Mouse (Mus musculus): ENCODE data around the gene Son. TPM values are rescaled to one million over a fixed set of nuclear protein-coding genes. Genes with fewer than 3 reads are reported as not detected.

The Son gene
- polyA plus RNA-seq, 1 experiment from 2014 or later = 45.4 TPM

- H3K4me1 ChIP-seq (ENCODE audit: insufficient read depth) = 0 out of 2 replicates have a peak, but pooled peaks cover 2% of the 10 kb centered on the region
- H3K9me3 ChIP-seq (ENCODE audit: low read length) = no peaks in the 10 kb centered on the region
- no peak overlapping the region for H3K4me2 ChIP-seq (ENCODE audit: low read depth, low read length)
- DNase-seq = peak; percentile 34
- TF ChIP-seq CTCF (IDR thresholded peaks at IDR 0.05; ENCODE audit: low read depth) (no peak), EP300 (IDR thresholded peaks at IDR 0.05; ENCODE audit: low read depth) (no peak)
- H3K9ac ChIP-seq (replicated peaks) = no peak overlapping the region
- ATAC-seq = no peak
- H3K36me3 ChIP-seq (replicated peaks; ENCODE audit: insufficient read depth, low read length) = peaks cover 45% of the 10 kb centered on the region
- WGBS (ENCODE audit: insufficient replicate concordance) = 82% methylated on average over 5 of the region's 5 CpGs
- H3K4me3 ChIP-seq (ENCODE audit: low read depth, low read length) = no peak overlapping the region
- no peaks in the 10 kb centered on the region for H3K27me3 ChIP-seq (ENCODE audit: insufficient read depth, low read length)
- H3K27ac ChIP-seq (ENCODE audit: low read depth) = no peak overlapping the region
Measured at GRCm38 (mm10) chr16:91620185-91620584, 27.1 kb upstream of the Son start.

GRCm38 (mm10) chr16:91620991-91621390 is 26.3 kb upstream of the Son start:
- H3K27me3 ChIP-seq (ENCODE audit: insufficient read depth, low read length) = no peaks in the 10 kb centered on the region
- H3K36me3 ChIP-seq (replicated peaks; ENCODE audit: insufficient read depth, low read length) = peaks cover 52% of the 10 kb centered on the region
- no peak overlapping the region for H3K4me2 ChIP-seq (ENCODE audit: low read depth, low read length)
- DNase-seq (no peak), ATAC-seq (no peak)
- no peaks in the 10 kb centered on the region for H3K9me3 ChIP-seq (ENCODE audit: low read length)
- H3K4me3 ChIP-seq (ENCODE audit: low read depth, low read length) = no peak overlapping the region
- 86% methylated on average over 11 of the region's 11 CpGs for WGBS (ENCODE audit: insufficient replicate concordance)
- no peak overlapping the region for H3K27ac ChIP-seq (ENCODE audit: low read depth)
- TF ChIP-seq EP300 (IDR thresholded peaks at IDR 0.05; ENCODE audit: low read depth) (no peak), CTCF (IDR thresholded peaks at IDR 0.05; ENCODE audit: low read depth) (no peak)
- H3K9ac ChIP-seq (replicated peaks) = no peak overlapping the region
- 0 out of 2 replicates have a peak, but pooled peaks cover 2% of the 10 kb centered on the region for H3K4me1 ChIP-seq (ENCODE audit: insufficient read depth)

- ATAC-seq = no peak
- TF ChIP-seq EP300 (IDR thresholded peaks at IDR 0.05; ENCODE audit: low read depth) (no peak), CTCF (IDR thresholded peaks at IDR 0.05; ENCODE audit: low read depth) (no peak)
- Histone ChIP-seq H3K27ac (ENCODE audit: low read depth) (no peak overlapping the region), H3K4me1 (ENCODE audit: insufficient read depth) (0 out of 2 replicates have a peak, but pooled peaks cover under 1% of the 10 kb centered on the region), H3K9ac (replicated peaks) (no peak overlapping the region), H3K4me2 (ENCODE audit: low read depth, low read length) (no peak overlapping the region), H3K9me3 (ENCODE audit: low read length) (no peaks in the 10 kb centered on the region), H3K27me3 (ENCODE audit: insufficient read depth, low read length) (no peaks in the 10 kb centered on the region), H3K36me3 (replicated peaks; ENCODE audit: insufficient read depth, low read length) (peaks cover 69% of the 10 kb centered on the region), H3K4me3 (ENCODE audit: low read depth, low read length) (no peak overlapping the region)
- DNase-seq = no peak
- 85% methylated on average over 9 of the region's 9 CpGs for WGBS (ENCODE audit: insufficient replicate concordance)
Measured at GRCm38 (mm10) chr16:91623074-91623473, 24.2 kb upstream of the Son start.

- H3K36me3 ChIP-seq (replicated peaks; ENCODE audit: insufficient read depth, low read length) = peaks cover 85% of the 10 kb centered on the region
- H3K9ac ChIP-seq (replicated peaks) = no peak overlapping the region
- no peak overlapping the region for H3K4me3 ChIP-seq (ENCODE audit: low read depth, low read length)
- DNase-seq (no peak), ATAC-seq (no peak)
- no peak overlapping the region for H3K27ac ChIP-seq (ENCODE audit: low read depth)
- no peaks in the 10 kb centered on the region for H3K4me1 ChIP-seq (ENCODE audit: insufficient read depth)
- no peak overlapping the region for H3K4me2 ChIP-seq (ENCODE audit: low read depth, low read length)
- H3K9me3 ChIP-seq (ENCODE audit: low read length) = no peaks in the 10 kb centered on the region
- TF ChIP-seq CTCF (IDR thresholded peaks at IDR 0.05; ENCODE audit: low read depth) (no peak), EP300 (IDR thresholded peaks at IDR 0.05; ENCODE audit: low read depth) (no peak)
- H3K27me3 ChIP-seq (ENCODE audit: insufficient read depth, low read length) = no peaks in the 10 kb centered on the region
- whole genome bisulfite sequencing (ENCODE audit: insufficient replicate concordance) = 83% methylated on average over 7 of the region's 7 CpGs
Measured at GRCm38 (mm10) chr16:91627831-91628230, 19.5 kb upstream of the Son start.

- ATAC-seq (no peak), DNase-seq (no peak)
- Histone ChIP-seq H3K9ac (replicated peaks) (no peak overlapping the region), H3K4me2 (ENCODE audit: low read depth, low read length) (no peak overlapping the region), H3K27me3 (ENCODE audit: insufficient read depth, low read length) (no peaks in the 10 kb centered on the region), H3K9me3 (ENCODE audit: low read length) (no peaks in the 10 kb centered on the region), H3K27ac (ENCODE audit: low read depth) (no peak overlapping the region), H3K36me3 (replicated peaks; ENCODE audit: insufficient read depth, low read length) (peaks cover 83% of the 10 kb centered on the region), H3K4me3 (ENCODE audit: low read depth, low read length) (no peak overlapping the region), H3K4me1 (ENCODE audit: insufficient read depth) (no peaks in the 10 kb centered on the region)
- WGBS (ENCODE audit: insufficient replicate concordance) = 66% methylated on average over 3 of the region's 3 CpGs
- TF ChIP-seq CTCF (IDR thresholded peaks at IDR 0.05; ENCODE audit: low read depth) (no peak), EP300 (IDR thresholded peaks at IDR 0.05; ENCODE audit: low read depth) (no peak)
Measured at GRCm38 (mm10) chr16:91628673-91629072, 18.6 kb upstream of the Son start.

GRCm38 (mm10) chr16:91629749-91630148 is 17.6 kb upstream of the Son start:
- WGBS (ENCODE audit: insufficient replicate concordance) = 83% methylated on average over 4 of the region's 4 CpGs
- Histone ChIP-seq H3K4me1 (ENCODE audit: insufficient read depth) (no peaks in the 10 kb centered on the region), H3K4me2 (ENCODE audit: low read depth, low read length) (no peak overlapping the region), H3K9me3 (ENCODE audit: low read length) (no peaks in the 10 kb centered on the region), H3K9ac (replicated peaks) (no peak overlapping the region), H3K27ac (ENCODE audit: low read depth) (0 out of 2 replicates have a peak overlapping the region, but pooled peaks have one; percentile 22), H3K27me3 (ENCODE audit: insufficient read depth, low read length) (no peaks in the 10 kb centered on the region), H3K36me3 (replicated peaks; ENCODE audit: insufficient read depth, low read length) (peaks cover 77% of the 10 kb centered on the region), H3K4me3 (ENCODE audit: low read depth, low read length) (no peak overlapping the region)
- DNase-seq (no peak), ATAC-seq (peak; percentile 31; the same call in 1 of the 2 replicates)
- TF ChIP-seq EP300 (IDR thresholded peaks at IDR 0.05; ENCODE audit: low read depth) (no peak), CTCF (IDR thresholded peaks at IDR 0.05; ENCODE audit: low read depth) (no peak)

GRCm38 (mm10) chr16:91630584-91630983 is 16.7 kb upstream of the Son start:
- WGBS (ENCODE audit: insufficient replicate concordance) = 85% methylated on average over 1 of the region's 1 CpGs
- H3K4me1 ChIP-seq (ENCODE audit: insufficient read depth) = no peaks in the 10 kb centered on the region
- no peak for TF ChIP-seq CTCF (IDR thresholded peaks at IDR 0.05; ENCODE audit: low read depth)
- no peak for TF ChIP-seq EP300 (IDR thresholded peaks at IDR 0.05; ENCODE audit: low read depth)
- no peak overlapping the region for H3K27ac ChIP-seq (ENCODE audit: low read depth)
- H3K9ac ChIP-seq (replicated peaks) = no peak overlapping the region
- H3K36me3 ChIP-seq (replicated peaks; ENCODE audit: insufficient read depth, low read length) = peaks cover 77% of the 10 kb centered on the region
- H3K27me3 ChIP-seq (ENCODE audit: insufficient read depth, low read length) = no peaks in the 10 kb centered on the region
- H3K4me3 ChIP-seq (ENCODE audit: low read depth, low read length) = no peak overlapping the region
- H3K9me3 ChIP-seq (ENCODE audit: low read length) = no peaks in the 10 kb centered on the region
- no peak for DNase-seq
- no peak overlapping the region for H3K4me2 ChIP-seq (ENCODE audit: low read depth, low read length)
- ATAC-seq = no peak

Data from liver, postnatal 0 days (tissue).